Mouse (Mus musculus) forebrain, embryonic 14.5 days (tissue): ENCODE measurements at regions not wholly inside any gene's neighbourhood (a gene's known extent, or its start where the extent isn't known, plus 50 kb on each side); places are given as distances from the start of the nearest gene placed in this dataset.

ENCODE experiments used
- ATAC-seq: fragments of 200-750 bp; cut with Nextera tagmentation; 2 replicates; pipeline ENCODE4 v1.8.0; 2017; ENCODE audit warnings: mild to moderate bottlenecking, moderate library complexity
- DNase-seq: peaks from one replicate; pipeline ENCODE4 v3.0.0-alpha.2; 2015; ENCODE audit warnings: low spot score
- H3K27ac ChIP-seq: fragments of 300-500 bp; sonication (generic); 2 replicates; pipeline ENCODE4 v1.5.1; 2014; ENCODE audit warnings: low read depth, mild to moderate bottlenecking, control low read depth, low read length, moderate library complexity
- H3K27me3 ChIP-seq: fragments of 300-500 bp; sonication (generic); replicated peaks from 2 replicates; pipeline ENCODE4 v1.6.1; 2014; ENCODE audit warnings: low read length, control low read depth, mixed read lengths; ENCODE audit not compliant: control insufficient read depth, insufficient read depth
- H3K36me3 ChIP-seq: fragments of 300-500 bp; sonication (generic); 2 replicates; pipeline ENCODE4 v1.6.1; 2014; ENCODE audit warnings: low read length, control low read depth; ENCODE audit not compliant: control insufficient read depth, insufficient read depth
- H3K4me1 ChIP-seq: fragments of 300-500 bp; sonication (generic); 2 replicates; pipeline ENCODE4 v1.6.1; 2014; ENCODE audit warnings: antibody characterized with exemption, low read length, control low read depth; ENCODE audit not compliant: control insufficient read depth, insufficient read depth
- H3K4me2 ChIP-seq: fragments of 300-500 bp; sonication (generic); 2 replicates; pipeline ENCODE4 v1.6.1; 2014; ENCODE audit warnings: mild to moderate bottlenecking, control low read depth, low read length
- H3K4me3 ChIP-seq: fragments of 300-500 bp; sonication (generic); 2 replicates; pipeline ENCODE4 v1.5.1; 2014; ENCODE audit warnings: low read depth, low read length, control low read depth
- H3K9ac ChIP-seq: fragments of 300-500 bp; sonication (generic); 2 replicates; pipeline ENCODE4 v1.6.1; 2014; ENCODE audit warnings: mild to moderate bottlenecking, low read length, control low read depth, moderate library complexity
- H3K9me3 ChIP-seq: fragments of 300-500 bp; sonication (generic); replicated peaks from 2 replicates; pipeline ENCODE4 v1.6.1; 2016; ENCODE audit warnings: low read length, control low read depth, mixed read lengths; ENCODE audit not compliant: control insufficient read depth
- WGBS: fragments of 180-500 bp; shearing (Covaris S2); extraction: QIAGEN DNeasy Blood & Tissue Kit; methylation state at CpG from one replicate; pipeline ENCODE4 v1.1.7; 2014; 5-methylcytosine and 5-hydroxymethylcytosine counted together

DNA sequence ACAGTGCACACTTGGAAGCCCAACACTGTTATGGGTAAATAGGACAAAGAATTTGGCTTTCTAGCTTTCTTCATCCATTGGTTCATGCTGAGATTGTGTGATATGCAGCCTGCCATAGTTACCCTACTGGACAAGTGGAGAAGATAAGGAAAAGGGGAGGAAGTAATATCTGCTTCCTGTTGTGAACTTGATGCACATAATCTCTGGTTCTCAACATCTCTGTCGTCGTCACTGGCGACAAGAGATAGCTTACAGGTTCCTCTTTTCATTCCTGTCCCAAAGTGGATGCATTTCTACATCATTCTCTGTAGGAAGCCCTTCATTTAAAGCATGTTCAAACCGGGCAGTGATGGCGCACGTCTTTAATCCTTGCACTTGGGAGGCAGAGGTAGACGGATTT, 491.4 kb upstream of the Gm765 start:
- WGBS, result 93% methylated on average over 7 of the region's 7 CpGs
- Histone ChIP-seq H3K27me3 (no peaks in the 10 kb centered on the region), H3K27ac (no peak overlapping the region), H3K4me1 (no peaks in the 10 kb centered on the region), H3K4me3 (no peak overlapping the region), H3K4me2 (no peak overlapping the region), H3K9me3 (no peaks in the 10 kb centered on the region), H3K9ac (no peak overlapping the region), H3K36me3 (no peaks in the 10 kb centered on the region)
- DNase-seq, result no peak
- ATAC-seq, result no peak

DNA sequence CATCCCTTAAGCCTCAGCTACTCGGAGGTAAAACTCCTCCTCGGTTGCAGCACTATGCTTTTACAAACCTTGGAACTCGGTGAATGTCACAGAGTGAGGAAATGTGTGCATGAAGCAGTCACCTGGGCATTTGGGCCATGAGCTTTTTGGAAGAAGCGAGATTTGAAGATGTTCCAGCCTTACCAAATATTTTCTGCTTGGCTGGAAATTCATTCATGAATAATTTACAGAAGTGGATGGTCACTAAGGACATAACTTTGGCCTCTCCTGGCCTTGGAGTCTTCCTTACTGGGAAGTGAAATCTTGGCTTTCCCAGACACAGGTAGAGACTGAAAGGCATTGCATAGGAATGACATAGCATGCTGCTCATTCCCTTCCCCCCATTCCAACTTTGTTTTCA, 487.6 kb upstream of the Gm765 start:
- Histone ChIP-seq H3K9me3 (no peaks in the 10 kb centered on the region), H3K4me1 (no peaks in the 10 kb centered on the region), H3K4me3 (no peak overlapping the region), H3K36me3 (no peaks in the 10 kb centered on the region), H3K4me2 (no peak overlapping the region), H3K27me3 (no peaks in the 10 kb centered on the region), H3K9ac (no peak overlapping the region), H3K27ac (no peak overlapping the region)
- ATAC-seq (no peak), DNase-seq (no peak)
- WGBS, result 85% methylated on average over 4 of the region's 4 CpGs

DNA sequence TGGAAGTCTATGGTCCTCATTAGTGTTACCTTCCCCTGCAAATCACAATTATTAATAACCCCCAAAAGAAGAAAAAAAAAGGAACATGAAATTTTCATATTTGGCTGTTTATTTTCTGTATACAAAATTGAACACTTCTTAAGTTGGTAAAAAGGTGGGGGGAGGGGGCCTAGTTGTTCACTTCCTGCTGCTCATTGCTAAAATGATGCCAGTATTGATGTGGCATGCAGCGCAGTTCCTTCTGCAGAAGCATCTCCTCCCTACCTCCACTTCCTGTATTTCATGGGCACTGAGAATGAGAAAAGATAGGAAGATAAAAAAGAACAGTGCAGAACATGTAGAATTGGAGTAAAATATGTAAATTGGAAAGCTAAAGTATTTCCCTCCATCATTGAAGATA, 465.5 kb upstream of the Gm765 start:
- WGBS, result 100% methylated on average over 1 of the region's 1 CpGs
- ATAC-seq, result no peak

DNA sequence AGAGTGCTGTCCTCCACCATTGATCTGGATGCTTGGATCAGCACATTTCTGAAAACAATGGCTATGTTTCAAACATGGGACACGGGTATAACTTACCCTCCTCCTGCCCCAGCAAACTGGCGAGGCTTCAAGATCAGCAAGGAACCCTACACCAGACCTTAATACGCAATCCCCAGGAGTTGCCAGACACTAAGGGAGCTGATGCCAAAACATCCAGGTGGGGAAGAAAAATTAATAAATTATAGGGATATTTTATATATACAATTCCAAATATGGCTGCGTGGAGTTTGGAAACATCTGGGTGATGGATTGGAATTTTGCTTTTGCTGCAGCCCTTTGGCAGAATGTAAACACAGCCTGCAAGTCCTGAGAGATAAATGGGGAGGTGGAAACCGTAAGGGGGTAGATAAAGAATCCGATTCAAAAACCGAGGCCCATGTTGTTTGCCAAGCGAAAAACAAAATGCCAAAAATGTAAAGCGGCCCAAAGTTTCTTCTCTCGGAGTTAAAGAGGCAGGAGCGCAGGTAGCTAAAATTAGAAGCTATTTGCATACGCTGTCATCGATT, 460.9 kb upstream of the Gm765 start:
- no peaks in the 10 kb centered on the region for H3K36me3 ChIP-seq
- no peak overlapping the region for H3K9ac ChIP-seq
- DNase-seq, result no peak
- H3K27me3 ChIP-seq, result no peaks in the 10 kb centered on the region
- H3K4me2 ChIP-seq, result no peak overlapping the region
- H3K9me3 ChIP-seq, result no peaks in the 10 kb centered on the region
- no peak for ATAC-seq
- WGBS, result 87% methylated on average over 13 of the region's 13 CpGs
- H3K4me3 ChIP-seq, result no peak overlapping the region
- no peaks in the 10 kb centered on the region for H3K4me1 ChIP-seq
- H3K27ac ChIP-seq, result no peak overlapping the region

More for the DNA sequence above, 465.5 kb upstream of the Gm765 start:
- no peaks in the 10 kb centered on the region for H3K4me1 ChIP-seq
- H3K4me3 ChIP-seq, result no peak overlapping the region
- H3K9me3 ChIP-seq, result no peaks in the 10 kb centered on the region
- no peak overlapping the region for H3K9ac ChIP-seq
- no peaks in the 10 kb centered on the region for H3K36me3 ChIP-seq
- H3K27ac ChIP-seq, result no peak overlapping the region
- H3K4me2 ChIP-seq, result no peak overlapping the region
- no peaks in the 10 kb centered on the region for H3K27me3 ChIP-seq
- DNase-seq, result no peak

DNA sequence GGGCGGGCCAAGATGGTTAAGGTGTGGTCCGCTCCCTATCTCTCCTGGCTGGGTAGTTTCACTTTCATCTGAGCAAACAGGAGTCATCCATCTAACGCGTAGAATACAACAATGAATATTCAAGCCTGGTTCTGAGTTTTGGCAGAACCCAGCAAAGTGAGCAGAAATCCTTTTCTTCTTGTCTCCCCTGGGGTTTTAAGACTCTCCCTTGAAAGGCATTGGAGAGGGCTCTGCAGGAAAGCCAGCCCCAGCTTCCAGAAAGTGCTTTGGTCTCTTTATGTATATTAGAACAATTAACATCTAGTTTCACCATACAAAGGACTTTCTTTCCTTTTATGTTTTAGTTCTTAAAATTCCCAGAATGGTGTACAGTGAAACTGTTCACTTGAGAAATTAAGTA, 458.5 kb upstream of the Gm765 start:
- Histone ChIP-seq H3K36me3 (no peaks in the 10 kb centered on the region), H3K4me2 (no peak overlapping the region), H3K9ac (no peak overlapping the region), H3K9me3 (no peaks in the 10 kb centered on the region), H3K27me3 (no peaks in the 10 kb centered on the region), H3K27ac (no peak overlapping the region), H3K4me1 (no peaks in the 10 kb centered on the region), H3K4me3 (no peak overlapping the region)
- 68% methylated on average over 4 of the region's 4 CpGs for WGBS
- DNase-seq, result peak; percentile 47
- ATAC-seq, result no peak

DNA sequence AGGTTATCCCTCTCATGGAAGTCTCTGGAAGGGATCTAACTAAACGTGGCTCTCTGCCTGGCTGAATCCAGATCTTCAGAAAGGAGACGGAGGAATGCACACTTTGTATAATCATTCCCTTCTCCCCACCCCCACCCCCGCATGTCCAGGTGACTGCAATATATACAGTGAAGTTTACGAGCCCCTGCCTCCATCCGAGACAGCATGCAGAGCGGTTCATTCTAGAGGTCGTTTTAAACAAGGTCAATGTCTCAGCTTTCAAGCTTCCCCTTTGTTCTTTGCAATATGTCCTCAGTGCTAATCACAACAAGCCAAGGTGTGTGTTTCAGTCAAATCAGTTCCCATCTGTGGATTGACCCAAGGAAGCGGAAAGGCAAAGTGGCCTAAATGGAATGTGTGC, 457.5 kb upstream of the Gm765 start:
- Histone ChIP-seq H3K4me1 (no peaks in the 10 kb centered on the region), H3K9me3 (no peaks in the 10 kb centered on the region), H3K9ac (no peak overlapping the region), H3K27ac (no peak overlapping the region), H3K36me3 (no peaks in the 10 kb centered on the region), H3K27me3 (no peaks in the 10 kb centered on the region), H3K4me2 (no peak overlapping the region), H3K4me3 (no peak overlapping the region)
- DNase-seq (no peak), ATAC-seq (no peak)
- 84% methylated on average over 8 of the region's 8 CpGs for WGBS

GRCm38 (mm10) chr6:98797778-98798177, 455.2 kb upstream of the Gm765 start:
- Histone ChIP-seq H3K4me1 (no peaks in the 10 kb centered on the region), H3K36me3 (no peaks in the 10 kb centered on the region), H3K27me3 (no peaks in the 10 kb centered on the region), H3K9me3 (no peaks in the 10 kb centered on the region), H3K27ac (no peak overlapping the region), H3K4me2 (no peak overlapping the region), H3K4me3 (no peak overlapping the region), H3K9ac (no peak overlapping the region)
- ATAC-seq, result no peak
- 95% methylated on average over 3 of the region's 3 CpGs for WGBS
- DNase-seq, result no peak

GRCm38 (mm10) chr6:98797373-98797772, 454.8 kb upstream of the Gm765 start:
- H3K9me3 ChIP-seq, result no peaks in the 10 kb centered on the region
- H3K36me3 ChIP-seq, result no peaks in the 10 kb centered on the region
- DNase-seq (peak; percentile 25), ATAC-seq (no peak)
- H3K27me3 ChIP-seq, result no peaks in the 10 kb centered on the region
- no peak overlapping the region for H3K27ac ChIP-seq
- H3K4me1 ChIP-seq, result no peaks in the 10 kb centered on the region
- H3K4me3 ChIP-seq, result no peak overlapping the region
- 89% methylated on average over 6 of the region's 6 CpGs for WGBS
- H3K4me2 ChIP-seq, result no peak overlapping the region
- no peak overlapping the region for H3K9ac ChIP-seq

- Histone ChIP-seq H3K4me2 (no peak overlapping the region), H3K27me3 (no peaks in the 10 kb centered on the region), H3K9me3 (no peaks in the 10 kb centered on the region), H3K4me3 (no peak overlapping the region), H3K27ac (no peak overlapping the region), H3K4me1 (no peaks in the 10 kb centered on the region), H3K9ac (no peak overlapping the region), H3K36me3 (no peaks in the 10 kb centered on the region)
- no peak for ATAC-seq
- 80% methylated on average over 4 of the region's 4 CpGs for WGBS
- DNase-seq, result no peak
Observed at GRCm38 (mm10) chr6:98796666-98797065, 454.1 kb upstream of the Gm765 start.
